Mouse (Mus musculus) kidney, postnatal 25 days (tissue): ENCODE data around the gene Rbm33.

ENCODE experiments used
- DNase-seq, 2 experiments: peaks; one replicate each; pipeline ENCODE4 v3.0.0; 2021; ENCODE audit warnings: mixed read lengths in 2 of 2

Gene Rbm33

GRCm38 (mm10) chr5:28464361-28465098 is 147.6 kb downstream of the Rbm33 start:
- peak; percentile 23 to 66 for DNase-seq

DNA sequence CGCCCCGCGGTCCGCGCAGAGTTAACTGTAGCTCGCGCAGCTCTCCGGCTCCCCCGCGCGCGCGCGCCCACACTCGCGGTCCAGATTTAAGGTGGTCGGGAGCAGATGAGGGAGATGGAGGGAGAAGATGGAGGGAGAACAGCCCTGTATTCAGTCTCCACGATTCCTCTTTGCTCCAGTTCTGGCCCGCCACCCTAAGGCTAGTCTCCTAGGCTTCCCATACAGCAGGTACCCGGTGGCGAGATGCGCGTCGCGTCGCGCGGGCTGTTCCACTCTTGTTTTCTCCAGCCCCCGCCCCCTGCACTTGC is 148.1 kb downstream of the Rbm33 start:
- DNase-seq = peak; percentile 38 to 61

DNA sequence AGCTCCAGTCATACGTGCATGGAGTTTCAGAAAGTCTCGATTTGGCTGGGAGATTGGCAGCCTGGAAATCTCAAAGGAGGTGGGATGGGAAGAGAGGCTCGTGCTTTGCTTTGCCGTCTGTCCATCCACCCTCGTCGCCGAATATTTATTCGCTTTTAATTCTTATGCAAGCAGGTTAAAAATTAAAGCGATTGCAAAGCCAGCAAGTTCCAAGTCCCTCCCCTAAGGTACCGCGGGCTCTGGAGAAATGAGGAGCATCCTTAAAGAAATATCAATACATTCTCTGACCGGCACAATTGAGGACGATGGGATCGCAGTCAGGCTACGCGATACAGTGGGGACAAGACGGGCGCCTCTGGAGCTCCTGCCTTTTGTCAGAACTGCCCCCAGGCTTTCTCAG is 148.6 kb downstream of the Rbm33 start:
- DNase-seq = peak; percentile 46 to 58

DNA sequence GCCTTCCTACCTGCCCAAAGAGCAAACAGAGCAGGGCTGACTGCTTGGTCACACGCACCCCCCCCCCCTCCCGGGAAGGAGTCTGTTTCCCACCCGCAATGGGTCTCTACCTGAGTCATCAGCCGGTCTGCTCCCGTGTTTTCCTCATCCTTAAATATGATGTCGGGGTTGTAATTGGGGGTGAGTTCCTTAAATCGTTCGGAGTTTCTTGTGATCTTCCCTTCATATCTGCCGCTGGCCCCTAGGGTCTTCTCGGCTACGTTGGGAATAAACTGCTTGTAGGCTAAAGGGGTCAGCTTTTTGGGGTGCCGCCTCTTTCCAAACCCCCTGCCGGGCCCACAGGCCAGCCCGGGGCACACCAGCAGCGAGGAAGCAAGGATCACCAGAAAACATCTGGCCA is 149.4 kb downstream of the Rbm33 start:
- DNase-seq = peak in 1 of 2 experiments; percentile 24

DNA sequence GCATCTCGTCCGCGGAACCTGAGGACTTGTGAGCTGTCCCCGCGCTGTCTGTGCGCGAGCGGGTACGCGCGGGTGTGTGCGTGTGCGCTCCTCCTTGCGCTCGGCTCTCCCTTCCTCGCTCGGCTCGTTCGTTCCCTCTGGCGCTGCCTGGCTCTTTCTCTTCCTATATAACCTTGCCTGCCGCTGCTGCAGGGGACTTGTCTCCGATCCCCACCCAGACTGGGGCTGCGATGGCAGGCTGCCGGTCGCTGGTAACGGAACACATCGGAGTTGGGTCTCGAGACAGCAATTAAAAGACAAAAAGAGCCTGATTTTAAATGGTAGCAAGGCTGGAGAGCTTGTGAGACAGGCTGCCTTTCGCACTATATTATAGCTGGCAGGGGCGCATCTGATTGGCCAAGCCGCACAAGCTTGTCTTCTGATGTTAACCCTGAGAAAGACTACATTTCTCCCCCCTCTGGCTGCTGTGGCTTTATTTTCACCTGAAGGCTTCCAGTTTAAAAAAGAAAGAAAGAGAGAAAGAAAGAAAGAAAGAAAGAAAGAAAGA is 149.9 kb downstream of the Rbm33 start, which contains the start of gene Shh:
Gene Shh (minus strand): TSS at position 497 of the 547 bp plus-strand sequence.
- peak in 1 of 2 experiments; percentile 32 for DNase-seq
